Comparison of ENCODE assay signal across 8 mouse cellular contexts in the genomic region with DNA sequence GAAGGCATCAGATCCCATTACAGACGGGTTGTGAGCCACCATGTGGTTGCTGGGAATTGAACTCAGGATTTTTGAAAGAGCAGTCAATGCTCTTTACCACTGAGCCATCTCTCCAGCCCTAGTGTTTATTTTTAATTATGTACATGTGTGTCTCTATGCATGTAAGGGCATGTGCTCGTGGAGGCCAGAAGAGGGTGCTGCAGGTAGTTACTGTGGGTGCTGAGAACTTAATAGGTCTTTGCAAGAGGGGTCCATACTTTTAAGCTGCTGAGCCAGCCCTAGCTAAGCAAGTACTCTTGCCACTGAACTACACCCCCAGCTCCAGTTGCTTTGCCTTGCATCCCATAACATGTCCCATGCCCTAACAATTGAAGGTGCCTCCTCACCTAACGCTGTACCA. TPM values are rescaled to one million over a fixed set of nuclear protein-coding genes. Genes with fewer than 3 reads are reported as not detected.
DNase-seq lines count a peak whose midpoint lies in the region; ATAC-seq and TF ChIP-seq lines count a peak whose summit lies in the region.

No protein-coding gene starts in this region.

- H3K4me1 ChIP-seq in forebrain, embryonic 12.5 days, result peaks cover 18% of the 10 kb centered on the region
- H3K4me1 ChIP-seq in liver, embryonic 14.5 days (replicated peaks; ENCODE audit: control insufficient read depth in 2 of 2, insufficient read depth in 2 of 2, low read length in 1 of 2), result peaks cover 5 to 14% of the 10 kb centered on the region in 2 experiments

- H3K9me3 ChIP-seq in forebrain, embryonic 12.5 days, result no peaks in the 10 kb centered on the region
- H3K9me3 ChIP-seq in liver, embryonic 14.5 days (ENCODE audit: control insufficient read depth, low read length), result no peaks in the 10 kb centered on the region

- WGBS in forebrain, embryonic 12.5 days, result 83% methylated on average over 3 of the region's 3 CpGs
- 70% methylated on average over 3 of the region's 3 CpGs for WGBS in liver, embryonic 14.5 days (ENCODE audit: insufficient replicate concordance)

- no peak for DNase-seq in gastrocnemius, adult 2 months
- DNase-seq in gastrocnemius, adult 18-20 months (ENCODE audit: low spot score), result no peak
- peak; percentile 40 for DNase-seq in 3T3-L1 (ENCODE audit: low read depth, low spot score)
- DNase-seq in liver, embryonic 14.5 days (ENCODE audit: low read depth in 3 of 3, low spot score in 3 of 3), result peak in 1 of 3 experiments; percentile 20
- DNase-seq in adrenal gland, postnatal 4 days (ENCODE audit: low spot score in 2 of 2), result no peak
- no peak for DNase-seq in urinary bladder, adult 18-20 months (ENCODE audit: low spot score in 2 of 2)
- DNase-seq in left cerebral cortex, postnatal 25 days (ENCODE audit: low spot score in 2 of 2), result no peak

- H3K4me3 ChIP-seq in gastrocnemius, adult 2 months, result peak overlapping the region; percentile 82
- H3K4me3 ChIP-seq in forebrain, embryonic 12.5 days (replicated peaks), result peak overlapping the region; percentile 78
- H3K4me3 ChIP-seq in liver, embryonic 14.5 days (ENCODE audit: insufficient read depth in 1 of 2, low read depth in 2 of 2, low read length in 2 of 2), result peak overlapping the region; percentile 66 to 83

- no peak for TF ChIP-seq EP300 in liver, embryonic 14.5 days (IDR thresholded peaks at IDR 0.05; ENCODE audit: low read depth)

- H3K9ac ChIP-seq in forebrain, embryonic 12.5 days, result peak overlapping the region; percentile 81; the same call in 1 of the 2 replicates
- H3K9ac ChIP-seq in liver, embryonic 14.5 days (replicated peaks), result peak overlapping the region; percentile 50; the same call in 1 of the 2 replicates

- H3K36me3 ChIP-seq in forebrain, embryonic 12.5 days (replicated peaks), result peaks cover 69% of the 10 kb centered on the region
- H3K36me3 ChIP-seq in liver, embryonic 14.5 days (replicated peaks; ENCODE audit: control insufficient read depth, insufficient read depth, low read depth), result peaks cover 8% of the 10 kb centered on the region

- H3K4me2 ChIP-seq in forebrain, embryonic 12.5 days, result peak overlapping the region; percentile 93
- H3K4me2 ChIP-seq in liver, embryonic 14.5 days (ENCODE audit: low read depth), result peak overlapping the region; percentile 66

- TF ChIP-seq CTCF in gastrocnemius, adult 2 months (IDR thresholded peaks at IDR 0.05), result no peak
- peak; percentile 38; the same call in 1 of the 2 replicates for TF ChIP-seq CTCF in liver, embryonic 14.5 days (IDR thresholded peaks at IDR 0.05; ENCODE audit: low read depth)

- H3K27me3 ChIP-seq in forebrain, embryonic 12.5 days, result no peaks in the 10 kb centered on the region
- H3K27me3 ChIP-seq in liver, embryonic 14.5 days (ENCODE audit: control insufficient read depth, insufficient read depth, low read length), result no peaks in the 10 kb centered on the region

- H3K27ac ChIP-seq in gastrocnemius, adult 2 months, result peak overlapping the region; percentile 97
- no peak overlapping the region; the same call in 1 of the 2 replicates for H3K27ac ChIP-seq in forebrain, embryonic 12.5 days
- H3K27ac ChIP-seq in liver, embryonic 14.5 days, result peak overlapping the region; percentile 1; the same call in 1 of the 2 replicates

- intact Hi-C loops in gastrocnemius, adult 2 months (cut with DNase I), result no loop called here
- intact Hi-C loops in left cerebral cortex, postnatal 25 days (cut with DNase I), result no loop called here

- ATAC-seq in forebrain, embryonic 12.5 days (ENCODE audit: low FRiP score), result no peak
- ATAC-seq in liver, embryonic 14.5 days (ENCODE audit: insufficient read depth), result no peak

RNA-seq across cellular contexts. Expression of gene Mri1, which starts 1.3 kb away (rescaled TPM):
- total RNA-seq in gastrocnemius, adult 2 months (2021), result 10 to 100 TPM; 14.0 to 15.9 TPM
- total RNA-seq in gastrocnemius, adult 18-20 months (2021), result 10 to 100 TPM; 13.8 to 19.7 TPM
- polyA plus RNA-seq in forebrain, embryonic 12.5 days (2016; fragmentation: Nextera tagmentation; extraction: Ambion mirVana), result 49.1 and 60.1 TPM in 2 replicates
- polyA plus RNA-seq in liver, embryonic 14.5 days (2012; rRNA removed), result 15.6 and 17.2 TPM in 2 replicates
- 27.1 and 28.7 TPM in 2 replicates for polyA plus RNA-seq in liver, embryonic 14.5 days (2014; fragmentation: Nextera tagmentation; extraction: Ambion mirVana)
- total RNA-seq in adrenal gland, postnatal 4 days (2021), result 10 to 100 TPM; 41.0 to 45.0 TPM
- 10 to 100 TPM; 13.4 to 15.7 TPM for total RNA-seq in left cerebral cortex, postnatal 25 days (2021)

RNA-seq across cellular contexts. Expression of gene D8Ertd738e, which starts 6.3 kb away (rescaled TPM):
- total RNA-seq in gastrocnemius, adult 2 months (2021), result 100 to 1,000 TPM; 187 to 222 TPM
- 100 to 1,000 TPM; 185 to 187 TPM for total RNA-seq in gastrocnemius, adult 18-20 months (2021)
- 267 and 271 TPM in 2 replicates for polyA plus RNA-seq in forebrain, embryonic 12.5 days (2016; fragmentation: Nextera tagmentation; extraction: Ambion mirVana)
- polyA plus RNA-seq in liver, embryonic 14.5 days (2012; rRNA removed), result 95.7 and 127 TPM in 2 replicates
- polyA plus RNA-seq in liver, embryonic 14.5 days (2014; fragmentation: Nextera tagmentation; extraction: Ambion mirVana), result 261 and 262 TPM in 2 replicates
- 100 to 1,000 TPM; 184 to 189 TPM for total RNA-seq in adrenal gland, postnatal 4 days (2021)
- 100 to 1,000 TPM; 145 to 149 TPM for total RNA-seq in left cerebral cortex, postnatal 25 days (2021)

RNA-seq across cellular contexts. Expression of gene Ccdc130, which starts 14.3 kb away (rescaled TPM):
- total RNA-seq in gastrocnemius, adult 2 months (2021), result 1 to 10 TPM; 7.7 to 9.1 TPM
- 1 to 10 TPM; 7.3 to 9.4 TPM for total RNA-seq in gastrocnemius, adult 18-20 months (2021)
- 20.6 and 29.1 TPM in 2 replicates for polyA plus RNA-seq in forebrain, embryonic 12.5 days (2016; fragmentation: Nextera tagmentation; extraction: Ambion mirVana)
- 3.6 and 5.5 TPM in 2 replicates for polyA plus RNA-seq in liver, embryonic 14.5 days (2012; rRNA removed)
- polyA plus RNA-seq in liver, embryonic 14.5 days (2014; fragmentation: Nextera tagmentation; extraction: Ambion mirVana), result 5.0 and 7.1 TPM in 2 replicates
- total RNA-seq in adrenal gland, postnatal 4 days (2021), result 10 to 100 TPM; 20.8 to 22.4 TPM
- 10 to 100 TPM; 24.1 to 25.3 TPM for total RNA-seq in left cerebral cortex, postnatal 25 days (2021)

RNA-seq across cellular contexts. Expression of gene Zswim4, which starts 19.0 kb away (rescaled TPM):
- total RNA-seq in gastrocnemius, adult 2 months (2021), result 1 to 10 TPM; 5.2 to 8.6 TPM
- 1 to 10 TPM; 6.6 to 7.2 TPM for total RNA-seq in gastrocnemius, adult 18-20 months (2021)
- 47.7 and 53.4 TPM in 2 replicates for polyA plus RNA-seq in forebrain, embryonic 12.5 days (2016; fragmentation: Nextera tagmentation; extraction: Ambion mirVana)
- 1.9 and 2.1 TPM in 2 replicates for polyA plus RNA-seq in liver, embryonic 14.5 days (2012; rRNA removed)
- 0.74 and 1.4 TPM in 2 replicates for polyA plus RNA-seq in liver, embryonic 14.5 days (2014; fragmentation: Nextera tagmentation; extraction: Ambion mirVana)
- 10 to 100 TPM; 35.8 to 37.6 TPM for total RNA-seq in adrenal gland, postnatal 4 days (2021)
- total RNA-seq in left cerebral cortex, postnatal 25 days (2021), result 10 to 100 TPM; 13.0 to 13.9 TPM
